Mouse (Mus musculus) CH12.LX (cell line): Measurements from ENCODE around the gene Sec1. TPM values are rescaled to one million over a fixed set of nuclear protein-coding genes. Genes with fewer than 3 reads are reported as not detected.

ENCODE experiments used
- DNase-seq: peaks from one replicate; pipeline ENCODE4 v3.0.0-alpha.2; 2013; ENCODE audit errors: extremely low read depth
- H3K27ac ChIP-seq: 2 replicates; pipeline ENCODE4 v1.5.1; 2012; ENCODE audit warnings: low read depth, mild to moderate bottlenecking, control low read depth, moderate library complexity; ENCODE audit not compliant: insufficient read depth
- H3K27me3 ChIP-seq: replicated peaks from 2 replicates; pipeline ENCODE3; 2012; ENCODE audit warnings: inconsistent platforms
- H3K36me3 ChIP-seq, 2 experiments: replicated peaks in 1 of 2; 2 replicates each; pipeline versions ENCODE3 to v1.6.1; 2012; ENCODE audit warnings: inconsistent platforms in 1 of 2, low read length in 1 of 2, mild to moderate bottlenecking in 1 of 2, mixed read lengths in 1 of 2, moderate library complexity in 1 of 2; ENCODE audit not compliant: control insufficient read depth in 1 of 2, insufficient read depth in 1 of 2
- H3K4me1 ChIP-seq, 2 experiments: 2 replicates each; pipeline ENCODE4 v1.6.1; 2012; ENCODE audit warnings: inconsistent platforms in 1 of 2, moderate library complexity in 1 of 2; ENCODE audit not compliant: insufficient read depth in 2 of 2, control insufficient read depth in 1 of 2
- H3K4me2 ChIP-seq: 2 replicates; pipeline ENCODE4 v1.6.1; 2012; ENCODE audit warnings: low read depth, mild to moderate bottlenecking, control low read depth; ENCODE audit not compliant: poor library complexity, insufficient read depth, severe bottlenecking
- H3K4me3 ChIP-seq, 3 experiments: fragments of 150-350 bp in 1 of 3; sonication (generic) in 1 of 3; replicated peaks in 1 of 3; 2 replicates each; pipeline versions ENCODE3 to v1.5.1; 2011 to 2012; ENCODE audit warnings: low read depth in 2 of 3, low read length in 2 of 3, mild to moderate bottlenecking in 2 of 3, moderate library complexity in 2 of 3, control low read depth in 1 of 3, improper control_type of control experiment in 1 of 3, inconsistent platforms in 1 of 3, mixed read lengths in 1 of 3; ENCODE audit not compliant: poor library complexity in 1 of 3
- H3K79me2 ChIP-seq: replicated peaks from 2 replicates; pipeline ENCODE4 v1.6.1; 2012; ENCODE audit warnings: mild to moderate bottlenecking, moderate library complexity; ENCODE audit not compliant: control insufficient read depth, poor library complexity, insufficient read depth, severe bottlenecking; ENCODE audit errors: extremely low read depth
- H3K9ac ChIP-seq: 2 replicates; pipeline ENCODE4 v1.6.1; 2012; ENCODE audit warnings: low read depth, mild to moderate bottlenecking, control low read depth, moderate library complexity; ENCODE audit not compliant: insufficient read depth
- H3K9me3 ChIP-seq: replicated peaks from 2 replicates; pipeline ENCODE3; 2012; ENCODE audit warnings: low read length, inconsistent platforms, mixed read lengths
- CHD2 ChIP-seq: IDR thresholded peaks from 2 replicates; pipeline ENCODE4 v1.6.1; 2011; ENCODE audit warnings: low read length, improper control_type of control experiment
- ELF1 ChIP-seq: IDR thresholded peaks from 2 replicates; pipeline ENCODE4 v1.6.1; 2014; ENCODE audit warnings: low read depth, mild to moderate bottlenecking, inconsistent platforms, low read length, improper control_type of control experiment
- ETS1 ChIP-seq: conservative IDR thresholded peaks from 2 replicates; pipeline ENCODE4 v1.6.1; 2012; ENCODE audit warnings: low read depth, mild to moderate bottlenecking, inconsistent platforms, low read length, improper control_type of control experiment, moderate library complexity
- GABPA ChIP-seq: IDR thresholded peaks from 2 replicates; pipeline ENCODE4 v1.6.1; 2012; ENCODE audit warnings: low read depth, low read length, improper control_type of control experiment, inconsistent platforms; ENCODE audit not compliant: insufficient replicate concordance
- IRF4 ChIP-seq: IDR thresholded peaks from 2 replicates; pipeline ENCODE4 v1.6.1; 2014; ENCODE audit warnings: low read depth, mild to moderate bottlenecking, inconsistent platforms, low read length, improper control_type of control experiment
- KAT2A ChIP-seq: IDR thresholded peaks from 2 replicates; pipeline ENCODE4 v1.6.1; 2012; ENCODE audit warnings: low read length, improper control_type of control experiment, inconsistent platforms; ENCODE audit not compliant: insufficient replicate concordance
- MAZ ChIP-seq: IDR thresholded peaks from 2 replicates; pipeline ENCODE4 v1.6.1; 2012; ENCODE audit warnings: low read depth, mild to moderate bottlenecking, inconsistent platforms, low read length, improper control_type of control experiment, moderate library complexity
- MEF2A ChIP-seq: IDR thresholded peaks from 2 replicates; pipeline ENCODE4 v1.6.1; 2014; ENCODE audit warnings: low read depth, mild to moderate bottlenecking, inconsistent platforms, low read length, improper control_type of control experiment, borderline replicate concordance
- NELFE ChIP-seq: IDR thresholded peaks from 2 replicates; pipeline ENCODE4 v1.6.1; 2011; ENCODE audit warnings: low read depth, low read length, improper control_type of control experiment
- PAX5 ChIP-seq: IDR thresholded peaks from 2 replicates; pipeline ENCODE4 v1.6.1; 2012; ENCODE audit warnings: low read length, inconsistent platforms, mixed read lengths
- POLR2AphosphoS2 ChIP-seq: IDR thresholded peaks from 2 replicates; pipeline ENCODE4 v1.6.1; 2011; ENCODE audit warnings: low read depth, low read length, improper control_type of control experiment
- SMC3 ChIP-seq: IDR thresholded peaks from 2 replicates; pipeline ENCODE4 v1.6.1; 2011; ENCODE audit warnings: low read depth, low read length, improper control_type of control experiment
- TBP ChIP-seq: conservative IDR thresholded peaks from 2 replicates; pipeline ENCODE4 v1.6.1; 2011; ENCODE audit warnings: low read depth, low read length, improper control_type of control experiment
- TCF12 ChIP-seq: IDR thresholded peaks from 2 replicates; pipeline ENCODE4 v1.6.1; 2014; ENCODE audit warnings: low read depth, mild to moderate bottlenecking, inconsistent platforms, low read length, improper control_type of control experiment
- UBTF ChIP-seq: IDR thresholded peaks from 2 replicates; pipeline ENCODE4 v1.6.1; 2012; ENCODE audit warnings: low read depth, mild to moderate bottlenecking, inconsistent platforms, low read length, improper control_type of control experiment, moderate library complexity
- USF1 ChIP-seq: IDR thresholded peaks from 2 replicates; pipeline ENCODE4 v1.6.1; 2014; ENCODE audit warnings: low read depth, mild to moderate bottlenecking, inconsistent platforms, low read length, improper control_type of control experiment
- dilution Hi-C: fragments of 300-500 bp; cut with MboI; formaldehyde crosslinking; loops from 2 replicates; pipeline ENCODE4 v1.14.3; 2020; ENCODE audit warnings: low sequenced_read_pairs; ENCODE audit not compliant: extremely low pct_unique_long_range_greater_than_20kb, extremely low pct_ligation_motif_present
- in situ Hi-C: fragments of 300-500 bp; cut with MboI; formaldehyde crosslinking; loops from 3 replicates; pipeline ENCODE4 v1.14.3; 2019; ENCODE audit warnings: low sequenced_read_pairs, low pct_ligation_motif_present, low pct_unique_long_range_greater_than_20kb, mixed read lengths
- polyA plus RNA-seq: library from polyadenylated mRNA; unstranded; fragments of >175 nt; gene quantifications from 2 replicates; pipeline ENCODE4 v1.2.1, GENCODE M21; 2012; ENCODE audit warnings: low read depth; ENCODE audit not compliant: insufficient read length
- total RNA-seq, 2 experiments: library from RNA; depleted of rRNA; stranded (reverse); fragments of 300-350 nt in 1 of 2; fragments of >200 nt in 1 of 2; gene quantifications; 2 replicates each; pipeline ENCODE4 v1.2.3; 2012 to 2014

Sec1 gene
- total and polyA plus RNA-seq, 3 experiments = 0.08 to 0.33 (median 0.26) TPM

- Histone ChIP-seq H3K27me3 (no peaks in the 10 kb centered on the region), H3K4me1 (peaks cover 43 to 84% of the 10 kb centered on the region in 2 experiments), H3K79me2 (no peaks in the 10 kb centered on the region), H3K27ac (no peak overlapping the region), H3K9me3 (no peaks in the 10 kb centered on the region), H3K4me3 (no peak overlapping the region), H3K4me2 (no peak overlapping the region), H3K9ac (no peak overlapping the region), H3K36me3 (no peaks in the 10 kb centered on the region)
- DNase-seq = no peak
- in situ Hi-C loops = loop anchor here (10.0 kb wide), 1 partner anchor 221 kb away; the partner anchor contains the start of gene Bax
- TF ChIP-seq GABPA = no peak
- no peak for TF ChIP-seq MAZ
- no peak for TF ChIP-seq MEF2A
- TF ChIP-seq IRF4 = no peak
- TF ChIP-seq UBTF = no peak
- no peak for TF ChIP-seq ELF1
- no peak for TF ChIP-seq PAX5
- no peak for TF ChIP-seq TBP
- TF ChIP-seq USF1 = no peak
- no peak for TF ChIP-seq POLR2AphosphoS2
- no peak for TF ChIP-seq KAT2A
- TF ChIP-seq TCF12 = no peak
- no peak for TF ChIP-seq CHD2
- TF ChIP-seq NELFE = no peak
- TF ChIP-seq SMC3 = no peak
- dilution Hi-C loops = no loop called here
Observed at GRCm38 (mm10) chr7:45685811-45686210, 8.4 kb downstream of the Sec1 start.

- Histone ChIP-seq H3K36me3 (no peaks in the 10 kb centered on the region), H3K9me3 (no peaks in the 10 kb centered on the region), H3K4me2 (no peak within 1 kb of the TSS), H3K27ac (no peak within 1 kb of the TSS), H3K4me1 (peaks cover 34 to 78% of the 10 kb centered on the region in 2 experiments), H3K79me2 (no peaks in the 10 kb centered on the region), H3K27me3 (no peaks in the 10 kb centered on the region), H3K9ac (no peak within 1 kb of the TSS), H3K4me3 (no peak within 1 kb of the TSS)
- TF ChIP-seq CHD2 = no peak
- 0 out of 2 replicates have a peak, but pooled peaks have one; percentile 18 for TF ChIP-seq ETS1
- in situ Hi-C loops = loop anchor here (5.0 to 10.0 kb wide), 3 partner anchors 46 to 219 kb away; partner anchors contain the start of genes Bax and Mamstr
- peak; percentile 24 for DNase-seq
- dilution Hi-C loops = no loop called here
Observed at GRCm38 (mm10) chr7:45683396-45684050, 10.7 kb downstream of the Sec1 start, which contains the start of gene Ntn5. Gene Ntn5, plus strand, starts transcription at chr7:45684022.
